Mouse (Mus musculus) megakaryocyte, embryonic 14.5 days (primary cell): ENCODE data around the gene 9430038I01Rik.

Experiments used
- FLI1 ChIP-seq: IDR thresholded peaks from 2 replicates; pipeline ENCODE4 v1.6.1; 2012; ENCODE audit warnings: low read length, inconsistent platforms, mixed read lengths
- GATA1 ChIP-seq: IDR thresholded peaks from 3 replicates; pipeline ENCODE4 v1.6.1; 2012; ENCODE audit warnings: mixed read lengths, low read length, inconsistent platforms, borderline replicate concordance

DNA sequence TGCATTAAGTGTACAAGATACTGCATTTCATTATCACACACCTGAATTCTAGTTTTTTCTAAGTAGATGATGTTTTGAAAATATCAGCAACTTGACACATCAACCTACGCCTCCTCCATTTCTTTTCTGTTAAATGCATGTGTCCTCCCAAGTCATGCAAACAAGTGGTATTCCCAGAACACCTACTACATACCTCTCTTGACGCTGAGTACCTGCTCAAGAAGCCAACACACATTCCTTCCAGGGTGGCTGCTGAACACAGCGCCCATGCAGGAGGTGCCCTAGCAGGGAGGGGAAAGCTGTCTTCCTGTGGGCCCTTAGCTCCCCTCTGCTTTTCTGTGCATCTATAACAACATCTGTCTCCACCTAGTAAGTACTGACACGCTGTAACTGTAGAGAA lies 11.6 kb downstream of the 9430038I01Rik start:
- TF ChIP-seq GATA1 (no peak), FLI1 (no peak)
